Mouse (Mus musculus) CD4-positive naive resting alpha-beta T cell, adult 76 days (primary cell): ENCODE measurements around the gene Gm10638. TPM values are rescaled to one million over a fixed set of nuclear protein-coding genes. Genes with fewer than 3 reads are reported as not detected.

Source experiments
- total RNA-seq: library from RNA; stranded (reverse); gene quantifications from one replicate; pipeline ENCODE4 v1.2.4, GENCODE M21; 2023

The Gm10638 gene
- 1.5 TPM for total RNA-seq

DNA sequence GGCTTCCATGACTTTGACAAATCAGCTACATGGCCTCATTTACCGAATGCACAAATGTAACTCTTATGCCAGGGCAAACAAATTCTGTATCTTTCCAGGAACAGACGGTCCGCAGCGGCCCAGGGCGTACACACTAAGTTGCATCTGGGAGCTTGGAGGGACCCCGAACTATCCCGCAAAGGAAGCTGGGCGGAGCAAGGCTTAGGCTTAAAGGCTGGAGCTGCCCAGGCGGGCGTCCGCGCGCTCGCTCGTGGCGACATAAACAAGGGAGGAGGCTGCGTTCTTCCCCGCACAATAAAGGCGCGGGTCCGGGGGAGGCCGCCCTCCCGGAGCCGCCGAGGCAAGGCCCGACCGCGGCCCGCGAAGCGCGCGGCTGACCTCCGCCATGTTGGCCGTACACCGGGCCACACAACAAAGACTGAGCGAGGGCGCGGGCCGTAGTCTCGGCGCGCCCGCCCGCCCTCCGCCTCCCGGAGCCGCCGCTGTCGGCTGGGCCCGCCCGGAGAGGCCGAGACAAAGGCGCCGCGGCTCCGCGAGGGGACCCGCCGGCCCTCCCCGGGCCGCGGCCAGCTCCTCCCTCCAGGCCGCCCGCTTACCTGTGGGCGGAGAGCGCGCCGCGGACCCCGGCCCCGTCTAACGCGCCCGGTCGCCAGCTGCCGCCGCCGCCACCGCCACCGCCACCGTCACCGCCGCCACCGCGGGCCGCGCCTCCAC, at the start of gene Gm10638, which contains the start of gene Siah1a:
TSS of gene Gm10638 (plus strand) at position 479 of the 714 bp plus-strand sequence.
TSS of gene Siah1a (minus strand) at position 714 of the 714 bp plus-strand sequence.

Other genes starting within 250 kb of the Gm10638 start
- gene Abcc12, start 165.0 kb upstream of the Gm10638 start, total RNA-seq: not detected
- gene Lonp2, start 121.7 kb upstream of the Gm10638 start, total RNA-seq: 75.7 TPM
- 51.1 TPM for gene Siah1a, start 235 bp downstream of the Gm10638 start, total RNA-seq
- gene N4bp1, start 139.6 kb downstream of the Gm10638 start, total RNA-seq: 16.9 TPM